Mouse (Mus musculus): ENCODE measurements around the gene Adgra3. TPM values are rescaled to one million over a fixed set of nuclear protein-coding genes. Genes with fewer than 3 reads are reported as not detected.
A peak's percentile ranks its signal among the peaks of the same experiment; 100 is the strongest.

Adgra3 gene
- polyA plus RNA-seq, 1 experiment from 2014 or later: 23.7 TPM

- no peak overlapping the region for H3K9ac ChIP-seq (ENCODE audit: low read length)
- H3K4me2 ChIP-seq (ENCODE audit: low read length): no peak overlapping the region
- peaks cover 22 to 66% of the 10 kb centered on the region in 2 experiments for H3K4me1 ChIP-seq (ENCODE audit: control insufficient read depth in 2 of 2, insufficient read depth in 2 of 2, low read length in 2 of 2)
- H3K36me3 ChIP-seq (ENCODE audit: control insufficient read depth, insufficient read depth, low read length): 0 out of 2 replicates have a peak, but pooled peaks cover 3% of the 10 kb centered on the region
- no peaks in the 10 kb centered on the region for H3K27me3 ChIP-seq (ENCODE audit: control insufficient read depth, insufficient read depth, low read length)
- no peak overlapping the region for H3K4me3 ChIP-seq (ENCODE audit: control insufficient read depth in 1 of 2, insufficient read depth in 1 of 2, low read depth in 1 of 2, low read length in 2 of 2)
- H3K9me3 ChIP-seq (ENCODE audit: control insufficient read depth, low read length): no peaks in the 10 kb centered on the region
- no peak overlapping the region for H3K27ac ChIP-seq (replicated peaks in 1 of 2; ENCODE audit: control insufficient read depth in 1 of 2, insufficient read depth in 1 of 2, low read depth in 2 of 2, low read length in 2 of 2)
- ATAC-seq (ENCODE audit: insufficient number of reproducible peaks, insufficient read depth, low FRiP score, low read depth): no peak
- WGBS: 84% methylated on average over 21 of the region's 21 CpGs
Observed at GRCm38 (mm10) chr5:50050668-50051425, 8.0 kb downstream of the Adgra3 start.

- H3K9me3 ChIP-seq (ENCODE audit: control insufficient read depth, low read length): no peaks in the 10 kb centered on the region
- WGBS: 47% methylated on average over 3 of the region's 3 CpGs
- H3K4me2 ChIP-seq (ENCODE audit: low read length): no peak overlapping the region
- peaks cover 22 to 59% of the 10 kb centered on the region in 2 experiments for H3K4me1 ChIP-seq (ENCODE audit: control insufficient read depth in 2 of 2, insufficient read depth in 2 of 2, low read length in 2 of 2)
- no peak overlapping the region for H3K27ac ChIP-seq (replicated peaks in 1 of 2; ENCODE audit: control insufficient read depth in 1 of 2, insufficient read depth in 1 of 2, low read depth in 2 of 2, low read length in 2 of 2)
- H3K27me3 ChIP-seq (ENCODE audit: control insufficient read depth, insufficient read depth, low read length): no peaks in the 10 kb centered on the region
- ATAC-seq (ENCODE audit: insufficient number of reproducible peaks, insufficient read depth, low FRiP score, low read depth): no peak
- H3K9ac ChIP-seq (ENCODE audit: low read length): no peak overlapping the region
- H3K36me3 ChIP-seq (ENCODE audit: control insufficient read depth, insufficient read depth, low read length): 0 out of 2 replicates have a peak, but pooled peaks cover 3% of the 10 kb centered on the region
- no peak overlapping the region for H3K4me3 ChIP-seq (ENCODE audit: control insufficient read depth in 1 of 2, insufficient read depth in 1 of 2, low read depth in 1 of 2, low read length in 2 of 2)
Observed at GRCm38 (mm10) chr5:50050037-50050436, 8.8 kb downstream of the Adgra3 start.

- Histone ChIP-seq H3K4me3 (ENCODE audit: control insufficient read depth in 1 of 2, insufficient read depth in 1 of 2, low read depth in 1 of 2, low read length in 2 of 2) (no peak overlapping the region), H3K9ac (ENCODE audit: low read length) (peak overlapping the region; percentile 30; the same call in 1 of the 2 replicates), H3K27me3 (ENCODE audit: control insufficient read depth, insufficient read depth, low read length) (no peaks in the 10 kb centered on the region), H3K9me3 (ENCODE audit: control insufficient read depth, low read length) (no peaks in the 10 kb centered on the region), H3K27ac (replicated peaks in 1 of 2; ENCODE audit: control insufficient read depth in 1 of 2, insufficient read depth in 1 of 2, low read depth in 2 of 2, low read length in 2 of 2) (0 out of 4 replicates have a peak overlapping the region, but pooled peaks of 1 of the 2 experiments have one; percentile 50), H3K36me3 (ENCODE audit: control insufficient read depth, insufficient read depth, low read length) (0 out of 2 replicates have a peak, but pooled peaks cover 3% of the 10 kb centered on the region), H3K4me1 (ENCODE audit: control insufficient read depth in 2 of 2, insufficient read depth in 2 of 2, low read length in 2 of 2) (peaks cover 22 to 55% of the 10 kb centered on the region in 2 experiments), H3K4me2 (ENCODE audit: low read length) (no peak overlapping the region)
- 74% methylated on average over 8 of the region's 8 CpGs for WGBS
- ATAC-seq (ENCODE audit: insufficient number of reproducible peaks, insufficient read depth, low FRiP score, low read depth): no peak
Observed at GRCm38 (mm10) chr5:50049506-50049905, 9.3 kb downstream of the Adgra3 start.

- Histone ChIP-seq H3K9me3 (ENCODE audit: control insufficient read depth, low read length) (no peaks in the 10 kb centered on the region), H3K4me2 (ENCODE audit: low read length) (0 out of 2 replicates have a peak overlapping the region, but pooled peaks have one; percentile 5), H3K9ac (ENCODE audit: low read length) (no peak overlapping the region), H3K36me3 (ENCODE audit: control insufficient read depth, insufficient read depth, low read length) (0 out of 2 replicates have a peak, but pooled peaks cover 3% of the 10 kb centered on the region), H3K4me3 (ENCODE audit: control insufficient read depth in 1 of 2, insufficient read depth in 1 of 2, low read depth in 1 of 2, low read length in 2 of 2) (no peak overlapping the region), H3K27ac (replicated peaks in 1 of 2; ENCODE audit: control insufficient read depth in 1 of 2, insufficient read depth in 1 of 2, low read depth in 2 of 2, low read length in 2 of 2) (peak overlapping the region in 1 of 2 experiments; percentile 4; a peak in 1 of 4 replicates), H3K27me3 (ENCODE audit: control insufficient read depth, insufficient read depth, low read length) (no peaks in the 10 kb centered on the region), H3K4me1 (ENCODE audit: control insufficient read depth in 2 of 2, insufficient read depth in 2 of 2, low read length in 2 of 2) (peaks cover 20 to 50% of the 10 kb centered on the region in 2 experiments)
- WGBS: 20% methylated on average over 7 of the region's 7 CpGs
- 0 out of 2 replicates have a peak, but pooled peaks have one; percentile 31 for ATAC-seq (ENCODE audit: insufficient number of reproducible peaks, insufficient read depth, low FRiP score, low read depth)
Observed at GRCm38 (mm10) chr5:50048960-50049359, 9.8 kb downstream of the Adgra3 start.

- 51% methylated on average over 5 of the region's 5 CpGs for WGBS
- Histone ChIP-seq H3K9me3 (ENCODE audit: control insufficient read depth, low read length) (no peaks in the 10 kb centered on the region), H3K4me2 (ENCODE audit: low read length) (0 out of 2 replicates have a peak overlapping the region, but pooled peaks have one; percentile 5), H3K36me3 (ENCODE audit: control insufficient read depth, insufficient read depth, low read length) (0 out of 2 replicates have a peak, but pooled peaks cover 3% of the 10 kb centered on the region), H3K27me3 (ENCODE audit: control insufficient read depth, insufficient read depth, low read length) (no peaks in the 10 kb centered on the region), H3K4me1 (ENCODE audit: control insufficient read depth in 2 of 2, insufficient read depth in 2 of 2, low read length in 2 of 2) (peaks cover 20 to 48% of the 10 kb centered on the region in 2 experiments), H3K27ac (replicated peaks in 1 of 2; ENCODE audit: control insufficient read depth in 1 of 2, insufficient read depth in 1 of 2, low read depth in 2 of 2, low read length in 2 of 2) (no peak overlapping the region), H3K9ac (ENCODE audit: low read length) (no peak overlapping the region), H3K4me3 (ENCODE audit: control insufficient read depth in 1 of 2, insufficient read depth in 1 of 2, low read depth in 1 of 2, low read length in 2 of 2) (no peak overlapping the region)
- no peak for ATAC-seq (ENCODE audit: insufficient number of reproducible peaks, insufficient read depth, low FRiP score, low read depth)
Observed at GRCm38 (mm10) chr5:50048271-50048851, 10.4 kb downstream of the Adgra3 start.

- Histone ChIP-seq H3K4me2 (ENCODE audit: low read length) (no peak overlapping the region), H3K9ac (ENCODE audit: low read length) (0 out of 2 replicates have a peak overlapping the region, but pooled peaks have one; percentile 25), H3K27ac (replicated peaks in 1 of 2; ENCODE audit: control insufficient read depth in 1 of 2, insufficient read depth in 1 of 2, low read depth in 2 of 2, low read length in 2 of 2) (no peak overlapping the region), H3K4me1 (ENCODE audit: control insufficient read depth in 2 of 2, insufficient read depth in 2 of 2, low read length in 2 of 2) (peaks cover 12 to 43% of the 10 kb centered on the region in 2 experiments), H3K27me3 (ENCODE audit: control insufficient read depth, insufficient read depth, low read length) (no peaks in the 10 kb centered on the region), H3K4me3 (ENCODE audit: control insufficient read depth in 1 of 2, insufficient read depth in 1 of 2, low read depth in 1 of 2, low read length in 2 of 2) (no peak overlapping the region), H3K36me3 (ENCODE audit: control insufficient read depth, insufficient read depth, low read length) (no peaks in the 10 kb centered on the region), H3K9me3 (ENCODE audit: control insufficient read depth, low read length) (no peaks in the 10 kb centered on the region)
- 88% methylated on average over 6 of the region's 6 CpGs for WGBS
- ATAC-seq (ENCODE audit: insufficient number of reproducible peaks, insufficient read depth, low FRiP score, low read depth): no peak
Observed at GRCm38 (mm10) chr5:50045180-50045579, 13.6 kb downstream of the Adgra3 start.

- 77% methylated on average over 4 of the region's 4 CpGs for WGBS
- H3K9me3 ChIP-seq (ENCODE audit: control insufficient read depth, low read length): no peaks in the 10 kb centered on the region
- no peaks in the 10 kb centered on the region for H3K27me3 ChIP-seq (ENCODE audit: control insufficient read depth, insufficient read depth, low read length)
- no peak overlapping the region for H3K4me3 ChIP-seq (ENCODE audit: control insufficient read depth in 1 of 2, insufficient read depth in 1 of 2, low read depth in 1 of 2, low read length in 2 of 2)
- H3K9ac ChIP-seq (ENCODE audit: low read length): no peak overlapping the region
- H3K27ac ChIP-seq (replicated peaks in 1 of 2; ENCODE audit: control insufficient read depth in 1 of 2, insufficient read depth in 1 of 2, low read depth in 2 of 2, low read length in 2 of 2): no peak overlapping the region
- H3K4me1 ChIP-seq (ENCODE audit: control insufficient read depth in 2 of 2, insufficient read depth in 2 of 2, low read length in 2 of 2): peaks cover 4 to 32% of the 10 kb centered on the region in 2 experiments
- no peak overlapping the region for H3K4me2 ChIP-seq (ENCODE audit: low read length)
- H3K36me3 ChIP-seq (ENCODE audit: control insufficient read depth, insufficient read depth, low read length): no peaks in the 10 kb centered on the region
- ATAC-seq (ENCODE audit: insufficient number of reproducible peaks, insufficient read depth, low FRiP score, low read depth): no peak
Observed at GRCm38 (mm10) chr5:50043677-50044076, 15.1 kb downstream of the Adgra3 start.

Measured in heart, embryonic 14.5 days (tissue).